Mouse (Mus musculus): ENCODE data around the gene Fnbp1. TPM values are rescaled to one million over a fixed set of nuclear protein-coding genes. Genes with fewer than 3 reads are reported as not detected.
A peak's percentile ranks its signal among the peaks of the same experiment; 100 is the strongest.

The Fnbp1 gene
- 10.6 TPM for polyA plus RNA-seq (2012; fragmentation: generic; extraction: Trizol)

DNA sequence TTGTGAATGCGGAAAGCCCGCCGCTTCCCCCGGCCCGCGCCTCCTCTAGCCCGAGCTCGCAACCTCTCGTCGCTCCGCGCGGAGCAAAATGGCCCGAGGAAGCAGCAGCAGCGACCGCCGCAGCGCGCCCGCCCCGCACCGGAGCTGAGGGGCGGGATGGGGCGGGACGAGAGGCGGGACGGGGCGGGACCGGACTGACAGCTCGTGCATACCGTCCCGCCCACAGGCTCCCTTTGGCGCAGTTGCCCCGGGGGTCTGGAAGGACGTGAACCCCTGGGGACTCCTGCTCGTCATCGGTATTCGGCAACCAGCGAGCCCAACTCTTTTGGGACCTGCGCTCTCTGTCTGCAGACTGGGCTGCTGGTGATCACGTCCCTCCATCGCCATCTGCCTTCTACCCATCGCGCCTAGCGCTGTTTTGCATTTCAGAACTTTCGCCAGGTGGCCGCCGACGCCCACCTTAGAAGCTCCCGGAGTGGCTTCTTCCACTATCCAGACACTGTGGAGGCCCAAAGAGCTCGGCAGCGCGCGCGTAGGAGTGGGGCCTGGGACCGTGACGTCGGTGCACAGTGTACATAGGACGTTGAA, at the start of gene Fnbp1:
Gene Fnbp1, minus strand, starts transcription at position 142 of the 588 bp plus-strand sequence.
- H3K4me3 ChIP-seq, result peak within 1 kb of the TSS; percentile 42
- H3K36me3 ChIP-seq (ENCODE audit: control insufficient read depth, insufficient read depth), result no peaks in the 10 kb centered on the region
- TF ChIP-seq SRF (IDR thresholded peaks at IDR 0.05; ENCODE audit: control insufficient read depth, insufficient read length, low read depth) (no peak), POLR2AphosphoS2 (IDR thresholded peaks at IDR 0.05; ENCODE audit: insufficient read length, low read depth) (peak; percentile 68), POLR2A (IDR thresholded peaks at IDR 0.05; ENCODE audit: insufficient read length, low read depth) (peak; percentile 86), MYOG (IDR thresholded peaks at IDR 0.05; ENCODE audit: control insufficient read depth in 1 of 3, insufficient read depth in 1 of 3, insufficient read length in 2 of 3, low read depth in 2 of 3) (peak in 1 of 3 experiments; percentile 2), E2F4 (IDR thresholded peaks at IDR 0.05; ENCODE audit: insufficient read depth) (no peak)
- H3ac ChIP-seq (ENCODE audit: control insufficient read depth, insufficient read length), result peak within 1 kb of the TSS; percentile 75
- H3K79me2 ChIP-seq (ENCODE audit: control insufficient read depth, insufficient read depth), result peaks cover 22% of the 10 kb centered on the region
- no peaks in the 10 kb centered on the region for H3K27me3 ChIP-seq (ENCODE audit: control insufficient read depth, insufficient read depth, insufficient read length)
- peak within 1 kb of the TSS; percentile 97 for H3K4me2 ChIP-seq (ENCODE audit: low read depth)

DNA sequence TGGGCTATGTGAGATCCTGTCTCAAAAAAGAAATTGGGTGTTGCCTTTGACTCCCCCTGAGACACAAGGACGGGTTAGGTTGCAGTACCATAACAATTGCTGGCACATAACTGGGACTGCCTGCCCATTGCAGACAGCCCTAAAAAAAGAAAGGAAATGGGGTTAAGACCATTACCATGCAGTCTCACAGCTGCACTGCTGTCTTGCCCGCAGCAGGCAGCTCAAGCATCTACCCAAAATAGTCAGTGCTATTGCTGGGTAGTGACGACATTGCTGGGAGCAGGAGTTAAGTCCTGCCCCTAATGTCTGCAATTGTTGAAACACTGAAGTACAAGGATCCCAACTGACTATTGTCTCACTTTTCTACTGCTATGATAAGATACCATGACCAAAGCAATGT, 47.8 kb upstream of the Fnbp1 start:
- H3K4me2 ChIP-seq (ENCODE audit: low read depth), result no peak overlapping the region

DNA sequence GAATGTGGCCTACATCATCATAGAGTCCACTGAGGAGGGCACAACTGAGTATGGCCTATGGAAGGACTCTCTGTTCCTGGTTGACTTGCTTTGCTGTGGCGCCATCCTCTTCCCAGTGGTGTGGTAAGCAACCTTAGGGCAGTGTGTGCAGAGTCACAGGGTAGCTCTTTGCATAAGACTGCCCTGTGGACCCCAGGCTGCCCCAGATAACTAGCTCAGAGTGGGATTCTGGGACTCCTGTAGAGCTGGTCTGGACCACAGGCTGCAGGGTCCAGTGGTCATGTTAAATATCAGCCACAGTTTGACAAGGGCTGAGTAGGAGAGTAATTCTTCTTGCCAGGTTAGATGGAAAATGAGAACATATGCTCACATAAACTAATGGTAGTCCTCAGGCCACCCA, 46.9 kb upstream of the Fnbp1 start:
- no peaks in the 10 kb centered on the region for H3K27me3 ChIP-seq (ENCODE audit: control insufficient read depth, insufficient read depth, insufficient read length)

More for the DNA sequence above, 47.8 kb upstream of the Fnbp1 start:
- Histone ChIP-seq H3K79me2 (ENCODE audit: control insufficient read depth, insufficient read depth) (no peaks in the 10 kb centered on the region), H3K27me3 (ENCODE audit: control insufficient read depth, insufficient read depth, insufficient read length) (no peaks in the 10 kb centered on the region), H3K4me3 (no peak overlapping the region), H3ac (ENCODE audit: control insufficient read depth, insufficient read length) (no peak overlapping the region), H3K36me3 (ENCODE audit: control insufficient read depth, insufficient read depth) (peaks cover 28% of the 10 kb centered on the region)
- TF ChIP-seq TCF12 (IDR thresholded peaks at IDR 0.05; ENCODE audit: insufficient read depth, poor library complexity, severe bottlenecking), result peak; percentile 14
- peak; percentile 58 to 94 (median 71) for TF ChIP-seq MYOD1 (IDR thresholded peaks at IDR 0.05; ENCODE audit: control insufficient read depth in 1 of 3, insufficient read length in 2 of 3, low read depth in 2 of 3)
- TF ChIP-seq MYOG (IDR thresholded peaks at IDR 0.05; ENCODE audit: control insufficient read depth in 1 of 3, insufficient read depth in 1 of 3, insufficient read length in 2 of 3, low read depth in 2 of 3), result peak; percentile 32 to 89 (median 89)
- no peak for TF ChIP-seq E2F4 (IDR thresholded peaks at IDR 0.05; ENCODE audit: insufficient read depth)
- peak; percentile 39 for TF ChIP-seq TCF3 (IDR thresholded peaks at IDR 0.05; ENCODE audit: insufficient read length, low read depth)

DNA sequence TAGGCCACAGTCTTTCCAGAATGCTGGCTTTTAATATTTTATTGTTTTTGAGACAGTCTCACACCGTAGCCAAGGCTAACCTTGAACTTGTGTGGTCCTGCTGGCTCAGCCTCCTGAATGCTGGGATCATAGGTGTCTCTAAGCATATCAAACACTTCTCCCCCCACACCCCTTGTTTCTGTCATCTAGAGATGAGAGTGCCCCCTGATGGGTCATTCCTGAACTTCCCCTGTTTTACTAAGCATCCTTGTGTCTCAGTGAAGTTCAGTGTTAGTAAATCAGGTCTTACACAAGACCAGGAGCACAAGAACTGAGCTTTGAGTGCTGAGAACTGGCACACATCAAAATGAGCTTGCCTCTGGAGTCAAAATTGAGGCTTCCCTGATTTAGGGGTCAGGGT, 42.0 kb upstream of the Fnbp1 start:
- TF ChIP-seq E2F4 (IDR thresholded peaks at IDR 0.05; ENCODE audit: insufficient read depth) (no peak), MYOD1 (IDR thresholded peaks at IDR 0.05; ENCODE audit: control insufficient read depth in 1 of 3, insufficient read length in 2 of 3, low read depth in 2 of 3) (no peak)
- Histone ChIP-seq H3ac (ENCODE audit: control insufficient read depth, insufficient read length) (no peak overlapping the region), H3K4me3 (no peak overlapping the region), H3K4me2 (ENCODE audit: low read depth) (no peak overlapping the region), H3K36me3 (ENCODE audit: control insufficient read depth, insufficient read depth) (peaks cover 38% of the 10 kb centered on the region), H3K27me3 (ENCODE audit: control insufficient read depth, insufficient read depth, insufficient read length) (no peaks in the 10 kb centered on the region), H3K79me2 (ENCODE audit: control insufficient read depth, insufficient read depth) (no peaks in the 10 kb centered on the region)

More for the DNA sequence above, 46.9 kb upstream of the Fnbp1 start:
- Histone ChIP-seq H3K4me2 (ENCODE audit: low read depth) (no peak overlapping the region), H3K36me3 (ENCODE audit: control insufficient read depth, insufficient read depth) (peaks cover 38% of the 10 kb centered on the region), H3K4me3 (no peak overlapping the region), H3ac (ENCODE audit: control insufficient read depth, insufficient read length) (no peak overlapping the region), H3K79me2 (ENCODE audit: control insufficient read depth, insufficient read depth) (no peaks in the 10 kb centered on the region)
- no peak for TF ChIP-seq REST (IDR thresholded peaks at IDR 0.05; ENCODE audit: insufficient read depth, insufficient read length)
- TF ChIP-seq MYOD1 (IDR thresholded peaks at IDR 0.05; ENCODE audit: control insufficient read depth in 1 of 3, insufficient read length in 2 of 3, low read depth in 2 of 3), result no peak
- TF ChIP-seq MYOG (IDR thresholded peaks at IDR 0.05; ENCODE audit: control insufficient read depth in 1 of 3, insufficient read depth in 1 of 3, insufficient read length in 2 of 3, low read depth in 2 of 3), result no peak
- TF ChIP-seq CEBPB (IDR thresholded peaks at IDR 0.05; ENCODE audit: insufficient read depth, poor library complexity, severe bottlenecking), result no peak
- no peak for TF ChIP-seq MAX (IDR thresholded peaks at IDR 0.05; ENCODE audit: low read depth)
- TF ChIP-seq USF1 (IDR thresholded peaks at IDR 0.05; ENCODE audit: low read depth), result no peak
- no peak for TF ChIP-seq TCF3 (IDR thresholded peaks at IDR 0.05; ENCODE audit: insufficient read length, low read depth)
- TF ChIP-seq POLR2AphosphoS2 (IDR thresholded peaks at IDR 0.05; ENCODE audit: insufficient read length, low read depth), result no peak

DNA sequence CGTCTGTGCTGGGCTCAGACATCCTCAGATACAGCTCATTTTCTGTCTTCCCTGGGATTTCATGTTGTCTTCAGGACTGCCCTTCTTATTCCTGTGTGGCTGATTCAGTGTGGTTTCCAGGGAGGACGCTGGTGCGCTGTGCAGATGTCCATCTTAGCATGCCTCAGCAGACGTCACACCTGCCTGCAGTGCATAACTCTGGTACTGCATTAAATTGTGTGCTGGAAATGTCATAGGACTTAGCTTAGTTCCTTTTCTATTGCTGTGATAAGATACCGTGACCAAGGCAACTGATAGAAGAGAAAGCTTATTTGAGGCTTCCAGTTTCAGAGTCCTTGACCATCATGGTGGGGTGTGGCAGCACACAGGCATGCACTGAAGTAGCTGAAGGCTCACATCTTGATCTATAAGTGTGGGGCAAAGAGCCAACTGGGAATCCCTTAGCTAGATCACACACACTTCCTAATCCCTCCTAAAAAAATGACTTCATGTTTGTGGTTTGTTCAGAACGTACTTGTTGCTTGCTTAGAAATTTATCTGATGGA, 41.0 kb upstream of the Fnbp1 start:
- Histone ChIP-seq H3K4me2 (ENCODE audit: low read depth) (no peak overlapping the region), H3K27me3 (ENCODE audit: control insufficient read depth, insufficient read depth, insufficient read length) (no peaks in the 10 kb centered on the region), H3K79me2 (ENCODE audit: control insufficient read depth, insufficient read depth) (no peaks in the 10 kb centered on the region), H3ac (ENCODE audit: control insufficient read depth, insufficient read length) (no peak overlapping the region), H3K36me3 (ENCODE audit: control insufficient read depth, insufficient read depth) (peaks cover 42% of the 10 kb centered on the region), H3K4me3 (no peak overlapping the region)
- TF ChIP-seq TCF3 (IDR thresholded peaks at IDR 0.05; ENCODE audit: insufficient read length, low read depth) (no peak), MAX (IDR thresholded peaks at IDR 0.05; ENCODE audit: low read depth) (no peak), CEBPB (IDR thresholded peaks at IDR 0.05; ENCODE audit: insufficient read depth, poor library complexity, severe bottlenecking) (no peak), SRF (IDR thresholded peaks at IDR 0.05; ENCODE audit: control insufficient read depth, insufficient read length, low read depth) (no peak), REST (IDR thresholded peaks at IDR 0.05; ENCODE audit: insufficient read depth, insufficient read length) (no peak), POLR2A (IDR thresholded peaks at IDR 0.05; ENCODE audit: insufficient read length, low read depth) (no peak)
